In the genomic region with DNA sequence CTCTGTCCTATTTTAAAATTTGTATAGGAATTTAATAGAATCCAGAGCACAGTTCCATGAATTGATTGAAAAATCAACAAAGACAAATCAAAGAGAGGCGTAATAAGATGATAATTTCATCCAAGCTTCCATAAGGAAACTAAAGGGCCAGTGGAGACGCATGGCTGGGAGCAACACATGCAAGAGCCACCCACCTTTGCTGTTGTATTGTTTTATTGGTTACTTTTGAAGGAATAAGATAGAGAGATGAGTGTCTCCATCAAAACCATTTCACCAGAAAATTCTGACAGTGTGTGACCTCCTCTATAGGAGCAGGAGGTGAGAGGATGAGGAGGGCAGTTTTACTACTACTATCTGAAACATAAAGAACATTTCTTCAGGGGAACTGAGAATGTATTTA, we compare ENCODE assay signal across 17 mouse cellular contexts. TPM values are rescaled to one million over a fixed set of nuclear protein-coding genes. Genes with fewer than 3 reads are reported as not detected.
DNase-seq lines count a peak whose midpoint lies in the region; ATAC-seq and TF ChIP-seq lines count a peak whose summit lies in the region.
"Had no signal": no experiment of that assay in that cellular context is flagged by ENCODE, and none has a peak within 500 bp of the region (broad histone marks: within the 10 kb centered on the region; RNA-seq: fewer than 3 reads in every experiment).

No protein-coding gene starts in this region.

- H3K4me1 ChIP-seq in forebrain, embryonic 11.5 days (replicated peaks; ENCODE audit: control insufficient read depth, insufficient read depth, low read length), result peaks cover 13% of the 10 kb centered on the region
- H3K4me1 ChIP-seq in forebrain, postnatal 0 days (ENCODE audit: insufficient read depth), result 0 out of 2 replicates have a peak, but pooled peaks cover 4% of the 10 kb centered on the region
- H3K4me1 ChIP-seq in midbrain, embryonic 10.5 days, result peaks cover 49% of the 10 kb centered on the region
- H3K4me1 ChIP-seq in neural tube, embryonic 13.5 days (replicated peaks), result peaks cover 56% of the 10 kb centered on the region

- WGBS in forebrain, embryonic 11.5 days, result 47% methylated on average over 2 of the region's 2 CpGs
- whole genome bisulfite sequencing in forebrain, postnatal 0 days, result 43% methylated on average over 2 of the region's 2 CpGs
- WGBS in midbrain, embryonic 10.5 days, result 18% methylated on average over 2 of the region's 2 CpGs
- 23% methylated on average over 2 of the region's 2 CpGs for WGBS in neural tube, embryonic 13.5 days

- H3K27me3 ChIP-seq in forebrain, embryonic 11.5 days (ENCODE audit: control insufficient read depth, insufficient read depth, low read length), result peaks cover 5% of the 10 kb centered on the region; the same call in 1 of the 2 replicates
- no peaks in the 10 kb centered on the region for H3K27me3 ChIP-seq in forebrain, postnatal 0 days (ENCODE audit: insufficient read depth, low read length)
- H3K27me3 ChIP-seq in midbrain, embryonic 10.5 days (ENCODE audit: low read depth, poor library complexity, severe bottlenecking), result peaks cover 22% of the 10 kb centered on the region; the same call in 1 of the 2 replicates
- peaks cover 3% of the 10 kb centered on the region; the same call in 1 of the 2 replicates for H3K27me3 ChIP-seq in neural tube, embryonic 13.5 days

- DNase-seq in forebrain, embryonic 11.5 days (ENCODE audit: low spot score), result no peak
- DNase-seq in forebrain, postnatal 0 days, result peak; percentile 16
- no peak for DNase-seq in midbrain, embryonic 10.5 days (ENCODE audit: low spot score)
- no peak for DNase-seq in lung, postnatal 25 days (ENCODE audit: low spot score)
- DNase-seq in retina, postnatal 1 day, result no peak
- no peak for DNase-seq in layer of hippocampus, postnatal 14 days (ENCODE audit: low spot score in 2 of 2)
- DNase-seq: cerebellum, adult 2 months; gastrocnemius, postnatal 36 days; heart, postnatal 4 days; kidney, adult 8-10 months; thymus, postnatal 4 days had no signal

- no peak for TF ChIP-seq CTCF in forebrain, postnatal 0 days (IDR thresholded peaks at IDR 0.05; ENCODE audit: low read depth)

- no peak overlapping the region for H3K27ac ChIP-seq in forebrain, embryonic 11.5 days (ENCODE audit: low read depth, low read length)
- H3K27ac ChIP-seq in forebrain, postnatal 0 days (ENCODE audit: low read depth, low read length), result no peak overlapping the region
- H3K27ac ChIP-seq in midbrain, embryonic 10.5 days (replicated peaks), result peak overlapping the region; percentile 99
- H3K27ac ChIP-seq in neural tube, embryonic 13.5 days (replicated peaks), result peak overlapping the region; percentile 80; the same call in 1 of the 2 replicates
- H3K27ac ChIP-seq: limb, embryonic 12.5 days; liver, embryonic 14.5 days had no signal

- H3K4me3 ChIP-seq in forebrain, embryonic 11.5 days (ENCODE audit: low read depth, low read length), result peak overlapping the region; percentile 19
- peak overlapping the region; percentile 90 for H3K4me3 ChIP-seq in forebrain, postnatal 0 days (ENCODE audit: low read depth, low read length)
- H3K4me3 ChIP-seq in midbrain, embryonic 10.5 days, result peak overlapping the region; percentile 99
- peak overlapping the region; percentile 87 for H3K4me3 ChIP-seq in neural tube, embryonic 13.5 days
- H3K4me3 ChIP-seq: limb, embryonic 12.5 days had no signal

- H3K9me3 ChIP-seq in forebrain, embryonic 11.5 days (ENCODE audit: control insufficient read depth, low read length), result no peaks in the 10 kb centered on the region
- H3K9me3 ChIP-seq in forebrain, postnatal 0 days (ENCODE audit: low read length), result no peaks in the 10 kb centered on the region
- no peaks in the 10 kb centered on the region for H3K9me3 ChIP-seq in midbrain, embryonic 10.5 days (replicated peaks)
- no peaks in the 10 kb centered on the region for H3K9me3 ChIP-seq in neural tube, embryonic 13.5 days
- H3K9me3 ChIP-seq: limb, embryonic 12.5 days had no signal

- ATAC-seq in forebrain, embryonic 11.5 days (replicated peaks; ENCODE audit: low FRiP score), result no peak
- no peak for ATAC-seq in forebrain, postnatal 0 days
- no peak for ATAC-seq in neural tube, embryonic 13.5 days (ENCODE audit: low read depth)
- ATAC-seq: lung, postnatal 0 days had no signal

- no peak overlapping the region for H3K9ac ChIP-seq in forebrain, embryonic 11.5 days (ENCODE audit: low read length)
- peak overlapping the region; percentile 32; the same call in 1 of the 2 replicates for H3K9ac ChIP-seq in forebrain, postnatal 0 days
- peak overlapping the region; percentile 75 for H3K9ac ChIP-seq in neural tube, embryonic 13.5 days
- H3K9ac ChIP-seq: limb, embryonic 12.5 days; liver, embryonic 14.5 days had no signal

- H3K36me3 ChIP-seq in forebrain, embryonic 11.5 days (ENCODE audit: control insufficient read depth, insufficient read depth, low read length), result no peaks in the 10 kb centered on the region
- no peaks in the 10 kb centered on the region for H3K36me3 ChIP-seq in forebrain, postnatal 0 days (ENCODE audit: insufficient read depth)
- peaks cover 25% of the 10 kb centered on the region for H3K36me3 ChIP-seq in midbrain, embryonic 10.5 days
- no peaks in the 10 kb centered on the region for H3K36me3 ChIP-seq in neural tube, embryonic 13.5 days
- H3K36me3 ChIP-seq: limb, embryonic 12.5 days had no signal

- peak overlapping the region; percentile 26 for H3K4me2 ChIP-seq in forebrain, embryonic 11.5 days (ENCODE audit: low read depth, low read length, severe bottlenecking)
- peak overlapping the region; percentile 94 for H3K4me2 ChIP-seq in forebrain, postnatal 0 days (ENCODE audit: low read depth)
- H3K4me2 ChIP-seq in neural tube, embryonic 13.5 days, result peak overlapping the region; percentile 97
- H3K4me2 ChIP-seq: heart, embryonic 11.5 days; limb, embryonic 12.5 days had no signal

RNA-seq across cellular contexts. Expression of a gene that starts 6.0 kb away (rescaled TPM):
- polyA plus RNA-seq in forebrain, embryonic 11.5 days (2014; fragmentation: Nextera tagmentation; extraction: Ambion mirVana), result 26.6 and 31.8 TPM in 2 replicates
- total RNA-seq in forebrain, postnatal 0 days (2014; rRNA removed), result 35.2 and 35.6 TPM in 2 replicates
- 11.4 and 13.7 TPM in 2 replicates for polyA plus RNA-seq in forebrain, postnatal 0 days (2015; fragmentation: Nextera tagmentation; extraction: Ambion mirVana)
- 47.9 and 58.5 TPM in 2 replicates for polyA plus RNA-seq in midbrain, embryonic 10.5 days (2016; fragmentation: Nextera tagmentation; extraction: Ambion mirVana)
- 20.8 and 25.0 TPM in 2 replicates for polyA plus RNA-seq in neural tube, embryonic 13.5 days (2015; fragmentation: Nextera tagmentation; extraction: Ambion mirVana)
- total RNA-seq in layer of hippocampus, postnatal 14 days (2021), result 10 to 100 TPM in 1 of 2 experiments, 1 to 10 TPM in 1; 10.0 to 11.2 TPM
- total RNA-seq: gastrocnemius, postnatal 36 days; heart, postnatal 4 days had no signal
- polyA plus RNA-seq: large intestine, adult 2 months; liver, embryonic 14.5 days; lung, postnatal 0 days had no signal

Comparison
In these comparisons a context has a peak if more than half of its experiments do, and no peak if none do; other contexts are left out.
1. H3K27ac ChIP-seq: peak in midbrain, embryonic 10.5 days (single experiment) and neural tube, embryonic 13.5 days (single experiment); none in forebrain, embryonic 11.5 days (single experiment) and forebrain, postnatal 0 days (single experiment).
2. H3K4me2 ChIP-seq: peak in every context shown above with its lines; median percentile 97 in neural tube, embryonic 13.5 days; 94 in forebrain, postnatal 0 days; 26 in forebrain, embryonic 11.5 days.
3. H3K4me3 ChIP-seq: peak in every context shown above with its lines; median percentile 99 in midbrain, embryonic 10.5 days; 90 in forebrain, postnatal 0 days; 87 in neural tube, embryonic 13.5 days; 19 in forebrain, embryonic 11.5 days.